Mouse (Mus musculus) kidney, embryonic 14.5 days (tissue): ENCODE measurements around the gene Tjp1. TPM values are rescaled to one million over a fixed set of nuclear protein-coding genes. Genes with fewer than 3 reads are reported as not detected.

Source experiments
- ATAC-seq: fragments of 200-750 bp; cut with Nextera tagmentation; 2 replicates; pipeline ENCODE4 v1.8.0; 2017; ENCODE audit warnings: moderate number of reproducible peaks, mild to moderate bottlenecking, moderate TSS enrichment, moderate library complexity; ENCODE audit not compliant: low FRiP score, low TSS enrichment
- H3K27ac ChIP-seq: fragments of 300-500 bp; sonication (generic); 2 replicates; pipeline ENCODE4 v1.5.1; 2014; ENCODE audit warnings: low read depth, mild to moderate bottlenecking, low read length, moderate library complexity, mixed read lengths
- H3K27me3 ChIP-seq: fragments of 300-500 bp; sonication (generic); 2 replicates; pipeline ENCODE4 v1.6.1; 2014; ENCODE audit warnings: mild to moderate bottlenecking, low read length; ENCODE audit not compliant: control insufficient read depth, insufficient read depth
- H3K36me3 ChIP-seq: fragments of 300-500 bp; sonication (generic); 2 replicates; pipeline ENCODE4 v1.6.1; 2014; ENCODE audit warnings: low read length, mixed read lengths; ENCODE audit not compliant: control insufficient read depth, insufficient read depth
- H3K4me1 ChIP-seq: fragments of 300-500 bp; sonication (generic); 2 replicates; pipeline ENCODE4 v1.6.1; 2014; ENCODE audit warnings: low read length, mixed read lengths; ENCODE audit not compliant: control insufficient read depth, insufficient read depth
- H3K4me2 ChIP-seq: fragments of 300-500 bp; sonication (generic); replicated peaks from 2 replicates; pipeline ENCODE4 v1.6.1; 2014; ENCODE audit warnings: low read depth, mild to moderate bottlenecking, low read length
- H3K4me3 ChIP-seq: fragments of 300-500 bp; sonication (generic); 2 replicates; pipeline ENCODE4 v1.5.1; 2014; ENCODE audit warnings: mild to moderate bottlenecking, low read length
- H3K9ac ChIP-seq: fragments of 300-500 bp; sonication (generic); 2 replicates; pipeline ENCODE4 v1.6.1; 2014; ENCODE audit warnings: low read depth, mild to moderate bottlenecking, low read length, moderate library complexity
- H3K9me3 ChIP-seq: fragments of 300-500 bp; sonication (generic); 2 replicates; pipeline ENCODE4 v1.6.1; 2016; ENCODE audit warnings: low read length; ENCODE audit not compliant: control insufficient read depth
- WGBS: fragments of 180-500 bp; shearing (Covaris S2); extraction: QIAGEN DNeasy Blood & Tissue Kit; methylation state at CpG from one replicate; pipeline ENCODE4 v1.1.7; 2014; 5-methylcytosine and 5-hydroxymethylcytosine counted together
- polyA plus RNA-seq: library from polyadenylated mRNA; unstranded; fragments of >200 nt; fragmentation: Nextera tagmentation; extraction: Ambion mirVana; gene quantifications from 2 replicates; pipeline ENCODE4 v1.2.1, GENCODE M21; 2014

The Tjp1 gene
- polyA plus RNA-seq, 1 experiment from 2014 or later = 18.9 TPM

DNA sequence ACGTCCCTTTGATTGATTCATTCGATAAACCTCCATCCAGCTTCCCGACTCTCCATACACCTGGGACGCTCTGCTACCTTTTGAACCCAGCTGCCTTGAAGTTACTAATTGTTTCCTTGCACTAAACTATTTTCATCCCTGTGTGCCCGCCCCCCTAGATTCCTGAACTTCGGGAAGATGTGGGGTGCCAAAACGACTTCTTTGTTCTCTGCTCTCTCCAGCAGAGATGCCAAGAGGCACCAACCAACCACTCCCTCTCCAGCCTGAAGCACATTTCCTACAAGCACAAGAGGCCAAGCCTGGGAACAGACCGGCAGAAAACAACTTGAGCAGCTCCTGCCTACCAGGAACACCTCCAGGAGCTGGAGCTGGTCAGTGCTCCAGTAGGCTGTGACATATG is 57.4 kb downstream of the Tjp1 start:
- peaks cover 9% of the 10 kb centered on the region for H3K4me1 ChIP-seq
- no peaks in the 10 kb centered on the region for H3K9me3 ChIP-seq
- H3K36me3 ChIP-seq = no peaks in the 10 kb centered on the region
- H3K9ac ChIP-seq = no peak overlapping the region
- ATAC-seq = no peak
- no peak overlapping the region for H3K4me3 ChIP-seq
- H3K27me3 ChIP-seq = no peaks in the 10 kb centered on the region
- H3K4me2 ChIP-seq = no peak overlapping the region
- H3K27ac ChIP-seq = peak overlapping the region; percentile 1; the same call in 1 of the 2 replicates
- WGBS = 20% methylated on average over 8 of the region's 8 CpGs

- no peak overlapping the region for H3K9ac ChIP-seq
- 3% methylated on average over 6 of the region's 6 CpGs for WGBS
- H3K27me3 ChIP-seq = no peaks in the 10 kb centered on the region
- H3K4me3 ChIP-seq = no peak overlapping the region
- no peaks in the 10 kb centered on the region for H3K9me3 ChIP-seq
- H3K4me1 ChIP-seq = peaks cover 9% of the 10 kb centered on the region
- no peak; the same call in 1 of the 2 replicates for ATAC-seq
- H3K36me3 ChIP-seq = no peaks in the 10 kb centered on the region
- H3K27ac ChIP-seq = peak overlapping the region; percentile 1; the same call in 1 of the 2 replicates
- H3K4me2 ChIP-seq = no peak overlapping the region
Observed at GRCm38 (mm10) chr7:65469666-65470065, 57.9 kb downstream of the Tjp1 start.

GRCm38 (mm10) chr7:65468191-65468590 is 59.4 kb downstream of the Tjp1 start:
- Histone ChIP-seq H3K9me3 (no peaks in the 10 kb centered on the region), H3K27ac (no peak overlapping the region), H3K9ac (no peak overlapping the region), H3K4me3 (no peak overlapping the region), H3K4me2 (no peak overlapping the region), H3K36me3 (no peaks in the 10 kb centered on the region), H3K4me1 (peaks cover 9% of the 10 kb centered on the region), H3K27me3 (no peaks in the 10 kb centered on the region)
- WGBS = 71% methylated on average over 8 of the region's 8 CpGs
- no peak for ATAC-seq

DNA sequence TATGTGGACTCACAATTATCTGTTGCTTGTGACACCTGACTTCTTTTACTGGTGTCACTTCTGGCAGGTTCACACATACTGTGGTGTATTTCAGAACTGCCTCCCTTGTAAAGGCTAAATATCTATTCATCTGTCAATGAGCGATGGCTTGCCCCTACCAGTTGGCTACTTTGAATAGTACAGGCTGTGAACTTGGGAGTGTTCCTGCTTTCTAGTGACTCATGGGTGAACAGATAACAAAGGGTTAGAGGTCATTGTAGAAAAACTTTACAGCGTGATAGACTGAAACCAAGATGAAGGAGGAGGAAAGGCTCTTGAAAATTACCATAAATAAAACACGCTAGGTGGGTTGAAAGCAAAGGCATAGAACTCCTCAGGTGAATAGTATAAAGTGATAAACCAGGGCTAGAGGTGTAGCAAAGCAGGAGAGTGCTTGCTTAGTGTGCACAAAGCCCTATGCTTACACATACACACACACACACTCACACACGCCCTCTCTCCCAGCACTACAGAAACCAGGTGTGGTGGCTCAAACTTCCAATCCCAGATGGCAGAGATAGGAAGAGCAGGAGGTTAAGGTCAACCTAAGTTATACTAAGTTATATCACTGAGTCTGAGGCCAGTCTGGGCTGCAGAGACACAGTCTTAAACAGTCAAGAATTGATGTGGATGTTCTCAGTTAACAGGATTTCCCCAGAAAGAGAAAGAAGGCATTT is 60.1 kb downstream of the Tjp1 start:
- H3K4me3 ChIP-seq = no peak overlapping the region
- no peaks in the 10 kb centered on the region for H3K27me3 ChIP-seq
- H3K9me3 ChIP-seq = no peaks in the 10 kb centered on the region
- ATAC-seq = no peak
- H3K9ac ChIP-seq = no peak overlapping the region
- H3K36me3 ChIP-seq = no peaks in the 10 kb centered on the region
- H3K4me1 ChIP-seq = peaks cover 9% of the 10 kb centered on the region
- H3K4me2 ChIP-seq = no peak overlapping the region
- 67% methylated on average over 4 of the region's 4 CpGs for WGBS
- H3K27ac ChIP-seq = no peak overlapping the region

DNA sequence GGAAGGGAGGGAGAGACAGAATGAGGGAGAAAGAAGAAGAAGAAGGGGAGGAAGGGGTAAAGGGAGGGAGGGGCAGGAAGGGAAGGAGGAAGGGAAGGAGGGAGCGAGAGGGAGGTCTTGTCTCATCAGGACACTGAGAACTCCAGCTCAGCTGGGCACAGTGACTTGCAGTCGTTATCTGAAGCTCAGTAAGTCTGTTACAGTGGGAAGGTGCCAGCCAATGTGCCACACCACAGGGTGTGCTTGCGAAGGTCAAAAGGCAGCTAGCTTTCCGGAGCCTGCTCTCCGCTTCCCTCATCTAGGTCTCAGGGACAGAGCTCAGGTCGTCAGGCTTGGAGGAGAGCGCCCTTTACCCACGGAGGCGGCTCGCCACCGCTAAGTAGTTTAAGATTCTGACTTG is 61.4 kb downstream of the Tjp1 start:
- Histone ChIP-seq H3K4me2 (no peak overlapping the region), H3K4me3 (no peak overlapping the region), H3K36me3 (no peaks in the 10 kb centered on the region), H3K9me3 (no peaks in the 10 kb centered on the region), H3K27ac (no peak overlapping the region), H3K27me3 (no peaks in the 10 kb centered on the region), H3K4me1 (peaks cover 9% of the 10 kb centered on the region), H3K9ac (no peak overlapping the region)
- ATAC-seq = no peak
- 51% methylated on average over 11 of the region's 11 CpGs for WGBS

- Histone ChIP-seq H3K4me3 (no peak overlapping the region), H3K4me2 (no peak overlapping the region), H3K36me3 (no peaks in the 10 kb centered on the region), H3K9ac (no peak overlapping the region), H3K27me3 (no peaks in the 10 kb centered on the region), H3K27ac (no peak overlapping the region), H3K4me1 (peaks cover 2% of the 10 kb centered on the region), H3K9me3 (no peaks in the 10 kb centered on the region)
- no peak for ATAC-seq
- 82% methylated on average over 3 of the region's 3 CpGs for WGBS
Observed at GRCm38 (mm10) chr7:65464518-65465037, 63.0 kb downstream of the Tjp1 start.

DNA sequence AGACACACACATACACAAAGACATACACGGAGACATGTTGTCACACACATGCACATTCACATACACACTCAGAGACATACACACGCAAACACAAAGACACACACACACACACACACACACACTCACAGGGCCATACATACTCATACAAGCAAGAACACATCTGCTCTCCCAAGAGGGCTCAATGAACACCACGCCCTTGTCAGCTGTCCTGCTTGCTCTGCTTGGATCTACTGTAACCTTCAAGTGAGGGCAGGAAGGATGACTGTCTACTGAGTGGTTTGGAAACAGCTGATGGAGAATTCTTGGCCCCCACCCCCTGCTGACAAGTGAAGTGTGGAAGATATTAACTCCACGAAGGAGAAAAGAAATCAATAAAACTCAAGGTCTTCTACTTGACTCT is 64.1 kb downstream of the Tjp1 start:
- 80% methylated on average over 4 of the region's 4 CpGs for WGBS
- no peaks in the 10 kb centered on the region for H3K4me1 ChIP-seq
- H3K9ac ChIP-seq = no peak overlapping the region
- H3K36me3 ChIP-seq = no peaks in the 10 kb centered on the region
- H3K27ac ChIP-seq = no peak overlapping the region
- no peaks in the 10 kb centered on the region for H3K27me3 ChIP-seq
- no peak overlapping the region for H3K4me3 ChIP-seq
- H3K4me2 ChIP-seq = no peak overlapping the region
- ATAC-seq = no peak
- no peaks in the 10 kb centered on the region for H3K9me3 ChIP-seq

DNA sequence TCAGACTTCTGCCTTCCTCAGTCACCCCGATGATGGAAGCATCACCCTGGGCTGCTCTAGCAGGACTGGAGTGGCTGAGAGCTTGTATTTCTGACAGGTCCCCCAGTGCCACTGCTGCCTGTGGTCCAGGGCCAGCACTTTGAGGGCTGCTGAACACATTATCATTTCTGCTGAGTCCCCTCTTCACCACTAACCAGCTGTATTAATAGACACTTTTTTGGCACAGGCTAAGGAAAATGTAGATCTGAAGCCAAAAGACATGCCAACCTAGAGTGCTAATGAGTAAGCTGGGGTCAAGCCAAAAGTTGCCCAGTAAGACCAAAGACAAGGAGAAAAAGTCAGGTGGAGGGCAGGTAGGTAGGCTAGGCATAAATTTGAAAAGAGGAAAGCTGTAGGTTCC is 66.2 kb downstream of the Tjp1 start:
- no peak overlapping the region for H3K4me3 ChIP-seq
- no peak overlapping the region for H3K9ac ChIP-seq
- no peak for ATAC-seq
- 83% methylated on average over 1 of the region's 1 CpGs for WGBS
- no peaks in the 10 kb centered on the region for H3K27me3 ChIP-seq
- no peaks in the 10 kb centered on the region for H3K36me3 ChIP-seq
- no peak overlapping the region for H3K27ac ChIP-seq
- no peaks in the 10 kb centered on the region for H3K9me3 ChIP-seq
- no peak overlapping the region for H3K4me2 ChIP-seq
- H3K4me1 ChIP-seq = no peaks in the 10 kb centered on the region

DNA sequence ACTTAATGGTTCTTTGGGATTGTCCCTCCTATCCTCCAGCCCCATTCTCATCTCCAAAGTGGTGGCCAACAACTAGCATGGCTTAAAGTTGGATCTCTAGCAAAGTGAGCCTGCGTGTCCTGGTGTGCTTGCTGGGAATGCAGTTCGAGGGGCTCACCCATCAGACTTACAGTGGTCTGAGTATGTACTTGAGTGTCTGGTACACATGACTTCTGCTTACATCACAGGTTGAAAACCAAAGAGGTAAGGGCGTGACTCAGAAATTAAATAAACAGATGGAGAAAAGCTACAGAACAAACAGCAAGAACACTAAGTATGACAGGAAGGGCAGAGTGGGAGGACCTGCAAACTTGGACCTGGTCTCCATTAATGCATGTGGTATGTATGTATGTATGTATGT is 67.4 kb downstream of the Tjp1 start:
- Histone ChIP-seq H3K27me3 (no peaks in the 10 kb centered on the region), H3K27ac (no peak overlapping the region), H3K4me2 (no peak overlapping the region), H3K4me1 (no peaks in the 10 kb centered on the region), H3K9ac (no peak overlapping the region), H3K36me3 (no peaks in the 10 kb centered on the region), H3K9me3 (no peaks in the 10 kb centered on the region), H3K4me3 (no peak overlapping the region)
- 88% methylated on average over 3 of the region's 3 CpGs for WGBS
- no peak for ATAC-seq
